Mouse (Mus musculus): ENCODE results near the gene Rgs7. TPM values are rescaled to one million over a fixed set of nuclear protein-coding genes. Genes with fewer than 3 reads are reported as not detected.

The Rgs7 gene
- polyA plus RNA-seq, 1 experiment from 2014 or later, result not detected

DNA sequence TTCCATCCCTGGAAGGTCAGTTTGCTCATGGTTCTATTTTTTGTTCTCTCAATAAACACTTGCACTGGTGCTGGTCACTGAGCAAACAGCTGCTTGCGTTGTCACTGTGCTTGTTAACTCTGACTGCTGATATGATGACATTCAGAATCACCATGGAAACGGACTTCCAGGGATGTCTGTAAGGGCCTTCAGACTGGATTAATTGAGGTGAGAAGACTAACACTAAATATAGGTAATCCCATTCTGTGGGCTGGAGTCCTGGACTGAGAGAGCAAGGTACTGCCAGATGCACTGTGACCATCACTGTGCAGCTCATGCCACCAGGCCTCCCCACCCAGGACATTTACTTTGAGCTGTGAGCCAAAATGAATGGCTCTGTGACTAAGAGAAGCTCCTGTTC is 252.2 kb downstream of the Rgs7 start:
- Histone ChIP-seq H3K9me3 (replicated peaks; ENCODE audit: control insufficient read depth, low read length) (no peaks in the 10 kb centered on the region), H3K4me1 (ENCODE audit: control insufficient read depth, low read depth, low read length) (no peaks in the 10 kb centered on the region), H3K9ac (ENCODE audit: low read depth, low read length) (no peak overlapping the region), H3K36me3 (ENCODE audit: control insufficient read depth, insufficient read depth) (no peaks in the 10 kb centered on the region), H3K27me3 (ENCODE audit: control insufficient read depth, insufficient read depth, low read depth, low read length) (no peaks in the 10 kb centered on the region), H3K27ac (ENCODE audit: low read length) (no peak overlapping the region), H3K4me3 (ENCODE audit: low read depth, low read length) (no peak overlapping the region), H3K4me2 (ENCODE audit: low read depth, low read length) (no peak overlapping the region)
- 36% methylated on average over 2 of the region's 2 CpGs for WGBS (ENCODE audit: insufficient replicate concordance)
- ATAC-seq (ENCODE audit: low read depth), result no peak

- no peak overlapping the region for H3K9ac ChIP-seq (ENCODE audit: low read depth, low read length)
- no peak overlapping the region for H3K27ac ChIP-seq (ENCODE audit: low read length)
- no peaks in the 10 kb centered on the region for H3K9me3 ChIP-seq (replicated peaks; ENCODE audit: control insufficient read depth, low read length)
- WGBS (ENCODE audit: insufficient replicate concordance), result 63% methylated on average over 3 of the region's 3 CpGs
- H3K4me1 ChIP-seq (ENCODE audit: control insufficient read depth, low read depth, low read length), result no peaks in the 10 kb centered on the region
- no peaks in the 10 kb centered on the region for H3K36me3 ChIP-seq (ENCODE audit: control insufficient read depth, insufficient read depth)
- no peak for ATAC-seq (ENCODE audit: low read depth)
- no peak overlapping the region for H3K4me2 ChIP-seq (ENCODE audit: low read depth, low read length)
- H3K27me3 ChIP-seq (ENCODE audit: control insufficient read depth, insufficient read depth, low read depth, low read length), result no peaks in the 10 kb centered on the region
- H3K4me3 ChIP-seq (ENCODE audit: low read depth, low read length), result no peak overlapping the region
Observed at GRCm38 (mm10) chr1:175221593-175222500, 270.5 kb downstream of the Rgs7 start.

- Histone ChIP-seq H3K9me3 (replicated peaks; ENCODE audit: control insufficient read depth, low read length) (no peaks in the 10 kb centered on the region), H3K4me1 (ENCODE audit: control insufficient read depth, low read depth, low read length) (no peaks in the 10 kb centered on the region), H3K27me3 (ENCODE audit: control insufficient read depth, insufficient read depth, low read depth, low read length) (no peaks in the 10 kb centered on the region), H3K27ac (ENCODE audit: low read length) (no peak overlapping the region), H3K9ac (ENCODE audit: low read depth, low read length) (no peak overlapping the region), H3K4me3 (ENCODE audit: low read depth, low read length) (no peak overlapping the region), H3K4me2 (ENCODE audit: low read depth, low read length) (no peak overlapping the region), H3K36me3 (ENCODE audit: control insufficient read depth, insufficient read depth) (no peaks in the 10 kb centered on the region)
- WGBS (ENCODE audit: insufficient replicate concordance), result 73% methylated on average over 2 of the region's 2 CpGs
- no peak for ATAC-seq (ENCODE audit: low read depth)
Observed at GRCm38 (mm10) chr1:175219563-175219962, 272.7 kb downstream of the Rgs7 start.

- no peaks in the 10 kb centered on the region for H3K27me3 ChIP-seq (ENCODE audit: control insufficient read depth, insufficient read depth, low read depth, low read length)
- H3K9me3 ChIP-seq (replicated peaks; ENCODE audit: control insufficient read depth, low read length), result no peaks in the 10 kb centered on the region
- no peaks in the 10 kb centered on the region for H3K36me3 ChIP-seq (ENCODE audit: control insufficient read depth, insufficient read depth)
- no peak overlapping the region for H3K4me2 ChIP-seq (ENCODE audit: low read depth, low read length)
- no peak overlapping the region for H3K27ac ChIP-seq (ENCODE audit: low read length)
- no peak overlapping the region for H3K4me3 ChIP-seq (ENCODE audit: low read depth, low read length)
- H3K9ac ChIP-seq (ENCODE audit: low read depth, low read length), result no peak overlapping the region
- no peaks in the 10 kb centered on the region for H3K4me1 ChIP-seq (ENCODE audit: control insufficient read depth, low read depth, low read length)
- no peak for ATAC-seq (ENCODE audit: low read depth)
- 40% methylated on average over 2 of the region's 2 CpGs for WGBS (ENCODE audit: insufficient replicate concordance)
Observed at GRCm38 (mm10) chr1:175207004-175207403, 285.3 kb downstream of the Rgs7 start.

DNA sequence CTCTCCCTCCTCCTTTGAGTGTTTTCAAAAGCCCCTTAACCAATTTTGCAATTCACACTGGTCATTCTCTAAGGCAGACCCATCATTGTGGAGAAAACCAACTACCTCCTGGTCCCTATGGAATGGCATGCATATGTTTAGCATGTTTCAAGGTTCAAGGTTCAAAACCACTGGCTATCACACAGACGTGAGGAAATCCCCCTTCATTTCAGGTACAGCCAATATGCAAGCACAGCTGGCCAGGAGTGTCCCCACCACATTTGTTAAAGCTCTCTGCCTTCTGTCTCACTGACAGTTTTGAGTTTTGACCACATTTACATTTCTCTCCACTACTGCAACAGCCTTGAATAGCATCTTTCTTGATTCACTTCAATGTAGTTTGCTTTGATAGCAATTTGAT is 286.7 kb downstream of the Rgs7 start:
- no peak overlapping the region for H3K9ac ChIP-seq (ENCODE audit: low read depth, low read length)
- H3K27me3 ChIP-seq (ENCODE audit: control insufficient read depth, insufficient read depth, low read depth, low read length), result no peaks in the 10 kb centered on the region
- no peaks in the 10 kb centered on the region for H3K9me3 ChIP-seq (replicated peaks; ENCODE audit: control insufficient read depth, low read length)
- WGBS (ENCODE audit: insufficient replicate concordance), result 25% methylated on average over 1 of the region's 1 CpGs
- H3K27ac ChIP-seq (ENCODE audit: low read length), result no peak overlapping the region
- ATAC-seq (ENCODE audit: low read depth), result no peak
- H3K4me3 ChIP-seq (ENCODE audit: low read depth, low read length), result no peak overlapping the region
- no peaks in the 10 kb centered on the region for H3K4me1 ChIP-seq (ENCODE audit: control insufficient read depth, low read depth, low read length)
- H3K4me2 ChIP-seq (ENCODE audit: low read depth, low read length), result no peak overlapping the region
- H3K36me3 ChIP-seq (ENCODE audit: control insufficient read depth, insufficient read depth), result no peaks in the 10 kb centered on the region

GRCm38 (mm10) chr1:175203544-175203943 is 288.8 kb downstream of the Rgs7 start:
- no peaks in the 10 kb centered on the region for H3K27me3 ChIP-seq (ENCODE audit: control insufficient read depth, insufficient read depth, low read depth, low read length)

DNA sequence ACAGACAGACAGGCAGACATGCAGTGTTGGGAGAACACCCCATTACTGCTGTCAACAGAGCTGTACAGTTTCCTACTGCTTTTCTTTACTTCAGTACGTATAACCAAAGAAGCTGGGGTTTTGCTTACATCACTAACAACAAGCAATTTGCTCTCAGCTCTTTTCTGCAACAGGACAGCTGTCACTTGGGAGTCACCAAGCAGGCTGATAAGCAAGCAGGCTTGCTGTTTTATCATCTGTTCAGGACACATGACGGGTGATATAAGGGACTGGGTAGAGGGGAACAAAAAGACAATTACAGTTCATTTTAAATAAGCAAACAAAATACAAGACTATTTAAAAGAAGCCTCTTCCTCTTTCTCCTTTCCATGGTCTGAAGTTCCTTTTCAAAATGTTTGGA is 289.4 kb downstream of the Rgs7 start:
- no peak for ATAC-seq (ENCODE audit: low read depth)
- Histone ChIP-seq H3K4me1 (ENCODE audit: control insufficient read depth, low read depth, low read length) (no peaks in the 10 kb centered on the region), H3K27ac (ENCODE audit: low read length) (no peak overlapping the region), H3K4me2 (ENCODE audit: low read depth, low read length) (no peak overlapping the region), H3K27me3 (ENCODE audit: control insufficient read depth, insufficient read depth, low read depth, low read length) (no peaks in the 10 kb centered on the region), H3K9me3 (replicated peaks; ENCODE audit: control insufficient read depth, low read length) (no peaks in the 10 kb centered on the region), H3K9ac (ENCODE audit: low read depth, low read length) (no peak overlapping the region), H3K36me3 (ENCODE audit: control insufficient read depth, insufficient read depth) (no peaks in the 10 kb centered on the region), H3K4me3 (ENCODE audit: low read depth, low read length) (no peak overlapping the region)
- WGBS (ENCODE audit: insufficient replicate concordance), result 24% methylated on average over 2 of the region's 2 CpGs

More at GRCm38 (mm10) chr1:175203544-175203943, 288.8 kb downstream of the Rgs7 start:
- no peak overlapping the region for H3K4me3 ChIP-seq (ENCODE audit: low read depth, low read length)
- no peak for ATAC-seq (ENCODE audit: low read depth)
- WGBS (ENCODE audit: insufficient replicate concordance), result 42% methylated on average over 1 of the region's 1 CpGs
- H3K4me2 ChIP-seq (ENCODE audit: low read depth, low read length), result no peak overlapping the region
- H3K9ac ChIP-seq (ENCODE audit: low read depth, low read length), result no peak overlapping the region
- H3K36me3 ChIP-seq (ENCODE audit: control insufficient read depth, insufficient read depth), result no peaks in the 10 kb centered on the region
- no peaks in the 10 kb centered on the region for H3K9me3 ChIP-seq (replicated peaks; ENCODE audit: control insufficient read depth, low read length)
- no peaks in the 10 kb centered on the region for H3K4me1 ChIP-seq (ENCODE audit: control insufficient read depth, low read depth, low read length)
- H3K27ac ChIP-seq (ENCODE audit: low read length), result no peak overlapping the region

GRCm38 (mm10) chr1:175198881-175199280 is 293.4 kb downstream of the Rgs7 start:
- Histone ChIP-seq H3K27me3 (ENCODE audit: control insufficient read depth, insufficient read depth, low read depth, low read length) (no peaks in the 10 kb centered on the region), H3K4me1 (ENCODE audit: control insufficient read depth, low read depth, low read length) (no peaks in the 10 kb centered on the region), H3K4me3 (ENCODE audit: low read depth, low read length) (no peak overlapping the region), H3K4me2 (ENCODE audit: low read depth, low read length) (no peak overlapping the region), H3K27ac (ENCODE audit: low read length) (no peak overlapping the region), H3K9me3 (replicated peaks; ENCODE audit: control insufficient read depth, low read length) (no peaks in the 10 kb centered on the region), H3K9ac (ENCODE audit: low read depth, low read length) (no peak overlapping the region), H3K36me3 (ENCODE audit: control insufficient read depth, insufficient read depth) (no peaks in the 10 kb centered on the region)
- no peak for ATAC-seq (ENCODE audit: low read depth)
- WGBS (ENCODE audit: insufficient replicate concordance), result 79% methylated on average over 4 of the region's 4 CpGs

- Histone ChIP-seq H3K4me1 (ENCODE audit: control insufficient read depth, low read depth, low read length) (no peaks in the 10 kb centered on the region), H3K27me3 (ENCODE audit: control insufficient read depth, insufficient read depth, low read depth, low read length) (no peaks in the 10 kb centered on the region), H3K4me3 (ENCODE audit: low read depth, low read length) (no peak overlapping the region), H3K9me3 (replicated peaks; ENCODE audit: control insufficient read depth, low read length) (no peaks in the 10 kb centered on the region), H3K9ac (ENCODE audit: low read depth, low read length) (no peak overlapping the region), H3K36me3 (ENCODE audit: control insufficient read depth, insufficient read depth) (no peaks in the 10 kb centered on the region), H3K27ac (ENCODE audit: low read length) (no peak overlapping the region), H3K4me2 (ENCODE audit: low read depth, low read length) (no peak overlapping the region)
- WGBS (ENCODE audit: insufficient replicate concordance), result 63% methylated on average over 4 of the region's 4 CpGs
- ATAC-seq (ENCODE audit: low read depth), result no peak
Observed at GRCm38 (mm10) chr1:175195806-175196205, 296.5 kb downstream of the Rgs7 start.
